17 mouse cellular contexts compared by ENCODE assay signal in genomic region chr10:111433502-111433901, GRCm38 (mm10).
"Had no signal": no experiment of that assay in that cellular context is flagged by ENCODE, and none has a peak within 500 bp of the region (broad histone marks: within the 10 kb centered on the region; RNA-seq: fewer than 3 reads in every experiment).

No protein-coding gene starts in this region.

- H3K4me1 ChIP-seq: midbrain, embryonic 10.5 days; midbrain, embryonic 12.5 days; neural tube, embryonic 13.5 days; neural tube, embryonic 15.5 days had no signal

- H3K9ac ChIP-seq: lung, embryonic 14.5 days; midbrain, embryonic 12.5 days; neural tube, embryonic 13.5 days; neural tube, embryonic 15.5 days had no signal

- H3K36me3 ChIP-seq: midbrain, embryonic 10.5 days; midbrain, embryonic 12.5 days; neural tube, embryonic 13.5 days; neural tube, embryonic 15.5 days had no signal

- H3K27ac ChIP-seq: midbrain, embryonic 10.5 days; midbrain, embryonic 12.5 days; neural tube, embryonic 13.5 days; neural tube, embryonic 15.5 days had no signal

- H3K9me3 ChIP-seq: midbrain, embryonic 10.5 days; midbrain, embryonic 12.5 days; neural tube, embryonic 13.5 days; neural tube, embryonic 15.5 days had no signal

- H3K4me3 ChIP-seq: midbrain, embryonic 10.5 days; midbrain, embryonic 12.5 days; myocyte; neural tube, embryonic 13.5 days; neural tube, embryonic 15.5 days had no signal

- DNase-seq: lung, embryonic 14.5 days; lung, postnatal 10 days; lung, postnatal 4 days; midbrain, embryonic 14.5 days; retina, postnatal 1 day; right cerebral cortex, adult 18-20 months; right cerebral cortex, postnatal 25 days; right cerebral cortex, postnatal 4 days; spleen, adult 18-20 months; thymus, adult 18-20 months; thymus, postnatal 14 days; thymus, postnatal 36 days had no signal
